Mouse (Mus musculus): Measurements from ENCODE around the gene Dbp. TPM values are rescaled to one million over a fixed set of nuclear protein-coding genes. Genes with fewer than 3 reads are reported as not detected.

Gene Dbp
- polyA plus RNA-seq, 1 experiment from 2014 or later: 3.2 TPM

GRCm38 (mm10) chr7:45702316-45702715 is 2.6 kb upstream of the Dbp start:
- Histone ChIP-seq H3K27ac (ENCODE audit: low read depth, low read length) (no peak overlapping the region), H3K4me1 (ENCODE audit: control insufficient read depth, insufficient read depth, low read depth, low read length) (peaks cover 47% of the 10 kb centered on the region), H3K4me3 (ENCODE audit: low read length) (no peak overlapping the region), H3K27me3 (replicated peaks; ENCODE audit: control insufficient read depth, insufficient read depth, low read length) (0 out of 2 replicates have a peak, but pooled peaks cover 2% of the 10 kb centered on the region), H3K4me2 (ENCODE audit: low read length) (no peak overlapping the region), H3K36me3 (ENCODE audit: control insufficient read depth, insufficient read depth, low read length) (no peaks in the 10 kb centered on the region), H3K9me3 (ENCODE audit: control insufficient read depth, low read length) (no peaks in the 10 kb centered on the region), H3K9ac (ENCODE audit: low read depth, low read length) (no peak overlapping the region)
- ATAC-seq: no peak
- 87% methylated on average over 11 of the region's 11 CpGs for WGBS

- H3K4me2 ChIP-seq (ENCODE audit: low read length): peak overlapping the region; percentile 98
- H3K27me3 ChIP-seq (replicated peaks; ENCODE audit: control insufficient read depth, insufficient read depth, low read length): 0 out of 2 replicates have a peak, but pooled peaks cover 2% of the 10 kb centered on the region
- 89% methylated on average over 17 of the region's 17 CpGs for WGBS
- peaks cover 54% of the 10 kb centered on the region for H3K4me1 ChIP-seq (ENCODE audit: control insufficient read depth, insufficient read depth, low read depth, low read length)
- no peaks in the 10 kb centered on the region for H3K9me3 ChIP-seq (ENCODE audit: control insufficient read depth, low read length)
- no peaks in the 10 kb centered on the region for H3K36me3 ChIP-seq (ENCODE audit: control insufficient read depth, insufficient read depth, low read length)
- H3K9ac ChIP-seq (ENCODE audit: low read depth, low read length): no peak overlapping the region
- no peak for ATAC-seq
- H3K27ac ChIP-seq (ENCODE audit: low read depth, low read length): no peak overlapping the region; the same call in 1 of the 2 replicates
- no peak overlapping the region for H3K4me3 ChIP-seq (ENCODE audit: low read length)
These were observed 1.9 kb upstream of the Dbp start for GRCm38 (mm10) chr7:45702809-45703520.

- ATAC-seq: no peak; the same call in 1 of the 2 replicates
- Histone ChIP-seq H3K4me3 (ENCODE audit: low read length) (peak overlapping the region; percentile 62), H3K4me1 (ENCODE audit: control insufficient read depth, insufficient read depth, low read depth, low read length) (peaks cover 60% of the 10 kb centered on the region), H3K9me3 (ENCODE audit: control insufficient read depth, low read length) (no peaks in the 10 kb centered on the region), H3K27ac (ENCODE audit: low read depth, low read length) (peak overlapping the region; percentile 83), H3K36me3 (ENCODE audit: control insufficient read depth, insufficient read depth, low read length) (no peaks in the 10 kb centered on the region), H3K4me2 (ENCODE audit: low read length) (peak overlapping the region; percentile 98), H3K9ac (ENCODE audit: low read depth, low read length) (peak overlapping the region; percentile 64), H3K27me3 (replicated peaks; ENCODE audit: control insufficient read depth, insufficient read depth, low read length) (no peaks in the 10 kb centered on the region)
- 35% methylated on average over 12 of the region's 12 CpGs for WGBS
These were observed 1.3 kb upstream of the Dbp start for GRCm38 (mm10) chr7:45703521-45704033.

GRCm38 (mm10) chr7:45704046-45704559 is 785 bp upstream of the Dbp start:
- H3K4me1 ChIP-seq (ENCODE audit: control insufficient read depth, insufficient read depth, low read depth, low read length): peaks cover 64% of the 10 kb centered on the region
- no peaks in the 10 kb centered on the region for H3K9me3 ChIP-seq (ENCODE audit: control insufficient read depth, low read length)
- 1% methylated on average over 13 of the region's 13 CpGs for WGBS
- H3K36me3 ChIP-seq (ENCODE audit: control insufficient read depth, insufficient read depth, low read length): no peaks in the 10 kb centered on the region
- peak overlapping the region; percentile 98 for H3K4me2 ChIP-seq (ENCODE audit: low read length)
- peak; percentile 56 for ATAC-seq
- H3K27ac ChIP-seq (ENCODE audit: low read depth, low read length): peak overlapping the region; percentile 83
- peak overlapping the region; percentile 64 for H3K9ac ChIP-seq (ENCODE audit: low read depth, low read length)
- no peaks in the 10 kb centered on the region for H3K27me3 ChIP-seq (replicated peaks; ENCODE audit: control insufficient read depth, insufficient read depth, low read length)
- H3K4me3 ChIP-seq (ENCODE audit: low read length): peak overlapping the region; percentile 62

GRCm38 (mm10) chr7:45705443-45705864 is 566 bp downstream of the Dbp start:
- peak overlapping the region; percentile 62 for H3K4me3 ChIP-seq (ENCODE audit: low read length)
- peak overlapping the region; percentile 63 for H3K27ac ChIP-seq (ENCODE audit: low read depth, low read length)
- WGBS: 1% methylated on average over 21 of the region's 21 CpGs
- no peak for ATAC-seq
- H3K4me1 ChIP-seq (ENCODE audit: control insufficient read depth, insufficient read depth, low read depth, low read length): peaks cover 70% of the 10 kb centered on the region
- no peaks in the 10 kb centered on the region for H3K27me3 ChIP-seq (replicated peaks; ENCODE audit: control insufficient read depth, insufficient read depth, low read length)
- H3K9ac ChIP-seq (ENCODE audit: low read depth, low read length): peak overlapping the region; percentile 77
- peaks cover 3% of the 10 kb centered on the region for H3K36me3 ChIP-seq (ENCODE audit: control insufficient read depth, insufficient read depth, low read length)
- H3K9me3 ChIP-seq (ENCODE audit: control insufficient read depth, low read length): no peaks in the 10 kb centered on the region
- H3K4me2 ChIP-seq (ENCODE audit: low read length): peak overlapping the region; percentile 98

- peak overlapping the region; percentile 98 for H3K4me2 ChIP-seq (ENCODE audit: low read length)
- WGBS: under 1% methylated on average over 7 of the region's 7 CpGs
- no peaks in the 10 kb centered on the region for H3K27me3 ChIP-seq (replicated peaks; ENCODE audit: control insufficient read depth, insufficient read depth, low read length)
- H3K27ac ChIP-seq (ENCODE audit: low read depth, low read length): no peak overlapping the region
- peaks cover 67% of the 10 kb centered on the region for H3K4me1 ChIP-seq (ENCODE audit: control insufficient read depth, insufficient read depth, low read depth, low read length)
- H3K9ac ChIP-seq (ENCODE audit: low read depth, low read length): peak overlapping the region; percentile 77
- ATAC-seq: no peak
- peak overlapping the region; percentile 62 for H3K4me3 ChIP-seq (ENCODE audit: low read length)
- peaks cover 4% of the 10 kb centered on the region for H3K36me3 ChIP-seq (ENCODE audit: control insufficient read depth, insufficient read depth, low read length)
- H3K9me3 ChIP-seq (ENCODE audit: control insufficient read depth, low read length): no peaks in the 10 kb centered on the region
These were observed 989 bp downstream of the Dbp start for GRCm38 (mm10) chr7:45705873-45706281.

- peak overlapping the region; percentile 98 for H3K4me2 ChIP-seq (ENCODE audit: low read length)
- peak overlapping the region; percentile 80 for H3K27ac ChIP-seq (ENCODE audit: low read depth, low read length)
- H3K9me3 ChIP-seq (ENCODE audit: control insufficient read depth, low read length): no peaks in the 10 kb centered on the region
- peaks cover 62% of the 10 kb centered on the region for H3K4me1 ChIP-seq (ENCODE audit: control insufficient read depth, insufficient read depth, low read depth, low read length)
- peak overlapping the region; percentile 77 for H3K9ac ChIP-seq (ENCODE audit: low read depth, low read length)
- ATAC-seq: no peak
- no peaks in the 10 kb centered on the region for H3K27me3 ChIP-seq (replicated peaks; ENCODE audit: control insufficient read depth, insufficient read depth, low read length)
- under 1% methylated on average over 38 of the region's 45 CpGs for WGBS
- H3K36me3 ChIP-seq (ENCODE audit: control insufficient read depth, insufficient read depth, low read length): peaks cover 13% of the 10 kb centered on the region
- H3K4me3 ChIP-seq (ENCODE audit: low read length): peak overlapping the region; percentile 62
These were observed 1.9 kb downstream of the Dbp start for GRCm38 (mm10) chr7:45706721-45707241.

- peak overlapping the region; percentile 98 for H3K4me2 ChIP-seq (ENCODE audit: low read length)
- peak overlapping the region; percentile 33 for H3K9ac ChIP-seq (ENCODE audit: low read depth, low read length)
- H3K27ac ChIP-seq (ENCODE audit: low read depth, low read length): peak overlapping the region; percentile 80
- peaks cover 62% of the 10 kb centered on the region for H3K4me1 ChIP-seq (ENCODE audit: control insufficient read depth, insufficient read depth, low read depth, low read length)
- H3K36me3 ChIP-seq (ENCODE audit: control insufficient read depth, insufficient read depth, low read length): peaks cover 19% of the 10 kb centered on the region
- H3K9me3 ChIP-seq (ENCODE audit: control insufficient read depth, low read length): no peaks in the 10 kb centered on the region
- ATAC-seq: no peak
- peak overlapping the region; percentile 62 for H3K4me3 ChIP-seq (ENCODE audit: low read length)
- WGBS: under 1% methylated on average over 27 of the region's 27 CpGs
- no peaks in the 10 kb centered on the region for H3K27me3 ChIP-seq (replicated peaks; ENCODE audit: control insufficient read depth, insufficient read depth, low read length)
These were observed 2.6 kb downstream of the Dbp start for GRCm38 (mm10) chr7:45707375-45707967.
